Mouse (Mus musculus) embryonic facial prominence, embryonic 15.5 days (tissue): Measurements from ENCODE around the gene Bcap31. TPM values are rescaled to one million over a fixed set of nuclear protein-coding genes. Genes with fewer than 3 reads are reported as not detected.
A peak's percentile ranks its signal among the peaks of the same experiment; 100 is the strongest.

Experiments
- ATAC-seq: fragments of 200-750 bp; cut with Nextera tagmentation; 2 replicates; pipeline ENCODE4 v1.8.0; 2017; ENCODE audit warnings: low read depth, moderate TSS enrichment; ENCODE audit not compliant: insufficient number of reproducible peaks, low FRiP score, low TSS enrichment
- H3K27ac ChIP-seq: fragments of 300-500 bp; sonication (generic); replicated peaks from 2 replicates; pipeline ENCODE4 v1.5.1; 2015; ENCODE audit warnings: mild to moderate bottlenecking, inconsistent platforms
- H3K27me3 ChIP-seq: fragments of 300-500 bp; sonication (generic); 2 replicates; pipeline ENCODE4 v1.6.1; 2015; ENCODE audit warnings: inconsistent platforms
- H3K36me3 ChIP-seq: fragments of 300-500 bp; sonication (generic); 2 replicates; pipeline ENCODE4 v1.6.1; 2015; ENCODE audit warnings: mild to moderate bottlenecking, inconsistent platforms
- H3K4me1 ChIP-seq: fragments of 300-500 bp; sonication (generic); 2 replicates; pipeline ENCODE4 v1.6.1; 2015; ENCODE audit warnings: inconsistent platforms
- H3K4me2 ChIP-seq: fragments of 300-500 bp; sonication (generic); replicated peaks from 2 replicates; pipeline ENCODE4 v1.6.1; 2015; ENCODE audit warnings: mild to moderate bottlenecking, inconsistent platforms
- H3K4me3 ChIP-seq: fragments of 300-500 bp; sonication (generic); replicated peaks from 2 replicates; pipeline ENCODE4 v1.5.1; 2015; ENCODE audit warnings: mild to moderate bottlenecking, inconsistent platforms
- H3K9ac ChIP-seq: fragments of 300-500 bp; sonication (generic); 2 replicates; pipeline ENCODE4 v1.6.1; 2015; ENCODE audit warnings: inconsistent platforms
- H3K9me3 ChIP-seq: fragments of 300-500 bp; sonication (generic); replicated peaks from 2 replicates; pipeline ENCODE4 v1.6.1; 2016; ENCODE audit warnings: inconsistent platforms
- WGBS: fragments of 180-500 bp; shearing (Covaris S2); methylation state at CpG from one replicate; pipeline ENCODE4 v1.1.7; 2015; 5-methylcytosine and 5-hydroxymethylcytosine counted together
- polyA plus RNA-seq: library from polyadenylated mRNA; unstranded; fragments of >200 nt; fragmentation: Nextera tagmentation; extraction: Ambion mirVana; gene quantifications from 2 replicates; pipeline ENCODE4 v1.2.1, GENCODE M21; 2015

Bcap31 gene
- polyA plus RNA-seq, 1 experiment from 2014 or later = 254 TPM

- WGBS = 44% methylated on average over 7 of the region's 7 CpGs
- no peak overlapping the region for H3K4me3 ChIP-seq
- no peak overlapping the region for H3K27ac ChIP-seq
- no peak overlapping the region for H3K9ac ChIP-seq
- H3K9me3 ChIP-seq = no peaks in the 10 kb centered on the region
- ATAC-seq = no peak
- H3K36me3 ChIP-seq = no peaks in the 10 kb centered on the region
- H3K4me1 ChIP-seq = no peaks in the 10 kb centered on the region
- 0 out of 2 replicates have a peak, but pooled peaks cover 3% of the 10 kb centered on the region for H3K27me3 ChIP-seq
- no peak overlapping the region for H3K4me2 ChIP-seq
These were observed 57.6 kb downstream of the Bcap31 start for GRCm38 (mm10) chrX:73658391-73658790.

GRCm38 (mm10) chrX:73655529-73655928 is 60.4 kb downstream of the Bcap31 start:
- no peaks in the 10 kb centered on the region for H3K4me1 ChIP-seq
- no peak overlapping the region for H3K27ac ChIP-seq
- H3K4me3 ChIP-seq = no peak overlapping the region
- no peak overlapping the region for H3K9ac ChIP-seq
- H3K27me3 ChIP-seq = 0 out of 2 replicates have a peak, but pooled peaks cover 3% of the 10 kb centered on the region
- no peak overlapping the region for H3K4me2 ChIP-seq
- ATAC-seq = no peak
- H3K9me3 ChIP-seq = no peaks in the 10 kb centered on the region
- 81% methylated on average over 3 of the region's 3 CpGs for WGBS
- H3K36me3 ChIP-seq = no peaks in the 10 kb centered on the region

- no peaks in the 10 kb centered on the region for H3K4me1 ChIP-seq
- 12% methylated on average over 6 of the region's 6 CpGs for WGBS
- H3K9ac ChIP-seq = no peak overlapping the region
- ATAC-seq = no peak
- no peaks in the 10 kb centered on the region for H3K9me3 ChIP-seq
- H3K36me3 ChIP-seq = no peaks in the 10 kb centered on the region
- 0 out of 2 replicates have a peak, but pooled peaks cover 3% of the 10 kb centered on the region for H3K27me3 ChIP-seq
- H3K27ac ChIP-seq = no peak overlapping the region
- no peak overlapping the region for H3K4me3 ChIP-seq
- no peak overlapping the region for H3K4me2 ChIP-seq
These were observed 61.8 kb downstream of the Bcap31 start for GRCm38 (mm10) chrX:73654177-73654576.

GRCm38 (mm10) chrX:73653392-73653791 is 62.6 kb downstream of the Bcap31 start:
- 0 out of 2 replicates have a peak, but pooled peaks cover 3% of the 10 kb centered on the region for H3K27me3 ChIP-seq
- no peaks in the 10 kb centered on the region for H3K36me3 ChIP-seq
- WGBS = 78% methylated on average over 6 of the region's 6 CpGs
- no peaks in the 10 kb centered on the region for H3K9me3 ChIP-seq
- H3K4me1 ChIP-seq = no peaks in the 10 kb centered on the region
- no peak overlapping the region for H3K4me3 ChIP-seq
- H3K27ac ChIP-seq = no peak overlapping the region
- no peak overlapping the region for H3K9ac ChIP-seq
- H3K4me2 ChIP-seq = no peak overlapping the region
- ATAC-seq = no peak

GRCm38 (mm10) chrX:73650869-73651268 is 65.1 kb downstream of the Bcap31 start:
- no peak for ATAC-seq
- Histone ChIP-seq H3K27ac (no peak overlapping the region), H3K4me1 (no peaks in the 10 kb centered on the region), H3K9me3 (no peaks in the 10 kb centered on the region), H3K4me2 (no peak overlapping the region), H3K4me3 (no peak overlapping the region), H3K27me3 (0 out of 2 replicates have a peak, but pooled peaks cover 3% of the 10 kb centered on the region), H3K36me3 (no peaks in the 10 kb centered on the region), H3K9ac (no peak overlapping the region)
- 63% methylated on average over 3 of the region's 3 CpGs for WGBS

GRCm38 (mm10) chrX:73645121-73645520 is 70.9 kb downstream of the Bcap31 start:
- Histone ChIP-seq H3K9ac (no peak overlapping the region), H3K27ac (no peak overlapping the region), H3K4me1 (peaks cover 2% of the 10 kb centered on the region; the same call in 1 of the 2 replicates), H3K27me3 (peaks cover 14% of the 10 kb centered on the region; the same call in 1 of the 2 replicates), H3K4me3 (no peak overlapping the region), H3K4me2 (no peak overlapping the region), H3K36me3 (no peaks in the 10 kb centered on the region), H3K9me3 (no peaks in the 10 kb centered on the region)
- ATAC-seq = no peak
- 40% methylated on average over 4 of the region's 4 CpGs for WGBS

GRCm38 (mm10) chrX:73639901-73640469 is 76.0 kb downstream of the Bcap31 start:
- peak overlapping the region; percentile 38 for H3K4me3 ChIP-seq
- ATAC-seq = no peak
- peak overlapping the region; percentile 63 for H3K4me2 ChIP-seq
- no peak overlapping the region for H3K9ac ChIP-seq
- WGBS = 11% methylated on average over 39 of the region's 41 CpGs
- H3K36me3 ChIP-seq = no peaks in the 10 kb centered on the region
- H3K9me3 ChIP-seq = no peaks in the 10 kb centered on the region
- H3K27ac ChIP-seq = no peak overlapping the region
- peaks cover 49% of the 10 kb centered on the region for H3K27me3 ChIP-seq
- H3K4me1 ChIP-seq = peaks cover 15% of the 10 kb centered on the region; the same call in 1 of the 2 replicates

- Histone ChIP-seq H3K36me3 (no peaks in the 10 kb centered on the region), H3K4me3 (peak within 1 kb of the TSS; percentile 38), H3K4me2 (peak within 1 kb of the TSS; percentile 63), H3K9me3 (no peaks in the 10 kb centered on the region), H3K9ac (no peak within 1 kb of the TSS), H3K27ac (no peak within 1 kb of the TSS), H3K4me1 (peaks cover 15% of the 10 kb centered on the region; the same call in 1 of the 2 replicates), H3K27me3 (peaks cover 55% of the 10 kb centered on the region)
- ATAC-seq = peak; percentile 70; the same call in 1 of the 2 replicates
- WGBS = 24% methylated on average over 28 of the region's 28 CpGs
These were observed 76.7 kb downstream of the Bcap31 start, which contains the start of gene Dusp9 for GRCm38 (mm10) chrX:73639255-73639675. Gene Dusp9 (plus strand): TSS chrX:73639419.

GRCm38 (mm10) chrX:73637415-73637814 is 78.6 kb downstream of the Bcap31 start:
- Histone ChIP-seq H3K4me1 (peaks cover 15% of the 10 kb centered on the region; the same call in 1 of the 2 replicates), H3K36me3 (no peaks in the 10 kb centered on the region), H3K9me3 (no peaks in the 10 kb centered on the region), H3K4me3 (peak overlapping the region; percentile 30), H3K4me2 (peak overlapping the region; percentile 56), H3K27me3 (peaks cover 60% of the 10 kb centered on the region), H3K9ac (no peak overlapping the region), H3K27ac (no peak overlapping the region)
- no peak for ATAC-seq
- 13% methylated on average over 19 of the region's 19 CpGs for WGBS

Other genes with a start within 250 kb of the Bcap31 start
- gene Bgn, start 232.6 kb downstream of the Bcap31 start, polyA plus RNA-seq = 302 and 313 TPM in 2 replicates
- 0.41 and 0.43 TPM in 2 replicates for gene Atp2b3, start 213.1 kb downstream of the Bcap31 start, polyA plus RNA-seq
- gene Dusp9, start 76.8 kb downstream of the Bcap31 start, polyA plus RNA-seq = 4.4 and 6.0 TPM in 2 replicates
- 13.3 and 14.2 TPM in 2 replicates for gene Pnck, start 56.1 kb downstream of the Bcap31 start, polyA plus RNA-seq
- gene Slc6a8, start 43.0 kb downstream of the Bcap31 start, polyA plus RNA-seq = 8.9 and 9.7 TPM in 2 replicates
- 19.4 and 20.2 TPM in 2 replicates for gene Abcd1, start 422 bp upstream of the Bcap31 start, polyA plus RNA-seq
- gene Plxnb3, start 40.9 kb upstream of the Bcap31 start, polyA plus RNA-seq = 1.1 and 1.6 TPM in 2 replicates
- 35.3 and 49.9 TPM in 2 replicates for gene Srpk3, start 58.2 kb upstream of the Bcap31 start, polyA plus RNA-seq
- 193 and 199 TPM in 2 replicates for gene Idh3g, start 70.7 kb upstream of the Bcap31 start, polyA plus RNA-seq
- gene Ssr4, start 70.9 kb upstream of the Bcap31 start, polyA plus RNA-seq = 221 and 235 TPM in 2 replicates
- 1.3 TPM in 2 replicates for gene Pdzd4, start 108.8 kb upstream of the Bcap31 start, polyA plus RNA-seq
- gene Avpr2, start 175.9 kb upstream of the Bcap31 start, polyA plus RNA-seq = 0.11 and 0.16 TPM in 2 replicates
- gene L1cam, start 179.9 kb upstream of the Bcap31 start, polyA plus RNA-seq = 4.4 and 7.2 TPM in 2 replicates
- gene Arhgap4, start 205.7 kb upstream of the Bcap31 start, polyA plus RNA-seq = 4.1 and 5.1 TPM in 2 replicates
- 115 and 120 TPM in 2 replicates for gene Naa10, start 205.8 kb upstream of the Bcap31 start, polyA plus RNA-seq
- 33.1 and 42.3 TPM in 2 replicates for gene Renbp, start 214.7 kb upstream of the Bcap31 start, polyA plus RNA-seq